Mouse (Mus musculus) embryonic facial prominence, embryonic 11.5 days (tissue): ENCODE results near the gene Ppp3ca. TPM values are rescaled to one million over a fixed set of nuclear protein-coding genes. Genes with fewer than 3 reads are reported as not detected.

Experiments used
- ATAC-seq: fragments of 200-750 bp; cut with Nextera tagmentation; replicated peaks from 2 replicates; pipeline ENCODE4 v1.8.0; 2017; ENCODE audit warnings: low read depth; ENCODE audit not compliant: insufficient number of reproducible peaks, low FRiP score, low TSS enrichment
- DNase-seq: peaks from one replicate; pipeline ENCODE4 v3.0.0-alpha.2; 2015; ENCODE audit warnings: low spot score
- H3K27ac ChIP-seq: fragments of 300-500 bp; sonication (generic); replicated peaks from 2 replicates; pipeline ENCODE4 v1.5.1; 2014; ENCODE audit warnings: mild to moderate bottlenecking, low read depth, low read length, control low read depth
- H3K27me3 ChIP-seq: fragments of 300-500 bp; sonication (generic); 2 replicates; pipeline ENCODE4 v1.6.1; 2014; ENCODE audit warnings: mild to moderate bottlenecking, low read length, moderate library complexity, mixed read lengths; ENCODE audit not compliant: control insufficient read depth, insufficient read depth
- H3K36me3 ChIP-seq: fragments of 300-500 bp; sonication (generic); replicated peaks from 2 replicates; pipeline ENCODE4 v1.6.1; 2014; ENCODE audit warnings: low read depth, mild to moderate bottlenecking, low read length, moderate library complexity, mixed read lengths; ENCODE audit not compliant: control insufficient read depth, insufficient read depth
- H3K4me1 ChIP-seq: fragments of 300-500 bp; sonication (generic); 2 replicates; pipeline ENCODE4 v1.6.1; 2014; ENCODE audit warnings: low read length, mixed read lengths; ENCODE audit not compliant: control insufficient read depth, insufficient read depth
- H3K4me2 ChIP-seq: fragments of 300-500 bp; sonication (generic); 2 replicates; pipeline ENCODE4 v1.6.1; 2014; ENCODE audit warnings: low read depth, mild to moderate bottlenecking, control low read depth, low read length, moderate library complexity
- H3K4me3 ChIP-seq: fragments of 300-500 bp; sonication (generic); 2 replicates; pipeline ENCODE4 v1.5.1; 2014; ENCODE audit warnings: low read depth, low read length, control low read depth
- H3K9ac ChIP-seq: fragments of 300-500 bp; sonication (generic); replicated peaks from 2 replicates; pipeline ENCODE4 v1.6.1; 2014; ENCODE audit warnings: mild to moderate bottlenecking, control low read depth, low read length
- H3K9me3 ChIP-seq: fragments of 300-500 bp; sonication (generic); replicated peaks from 2 replicates; pipeline ENCODE4 v1.6.1; 2016; ENCODE audit warnings: mild to moderate bottlenecking, low read length, inconsistent platforms, mixed read lengths; ENCODE audit not compliant: control insufficient read depth
- WGBS: fragments of 180-500 bp; shearing (Covaris S2); extraction: QIAGEN DNeasy Blood & Tissue Kit; methylation state at CpG from one replicate; pipeline ENCODE4 v1.1.7; 2014; 5-methylcytosine and 5-hydroxymethylcytosine counted together
- polyA plus RNA-seq: library from polyadenylated mRNA; unstranded; fragments of >200 nt; fragmentation: Nextera tagmentation; extraction: Ambion mirVana; gene quantifications from 2 replicates; pipeline ENCODE4 v1.2.1, GENCODE M21; 2014

Gene Ppp3ca
- polyA plus RNA-seq, 1 experiment from 2014 or later = 57.4 TPM

DNA sequence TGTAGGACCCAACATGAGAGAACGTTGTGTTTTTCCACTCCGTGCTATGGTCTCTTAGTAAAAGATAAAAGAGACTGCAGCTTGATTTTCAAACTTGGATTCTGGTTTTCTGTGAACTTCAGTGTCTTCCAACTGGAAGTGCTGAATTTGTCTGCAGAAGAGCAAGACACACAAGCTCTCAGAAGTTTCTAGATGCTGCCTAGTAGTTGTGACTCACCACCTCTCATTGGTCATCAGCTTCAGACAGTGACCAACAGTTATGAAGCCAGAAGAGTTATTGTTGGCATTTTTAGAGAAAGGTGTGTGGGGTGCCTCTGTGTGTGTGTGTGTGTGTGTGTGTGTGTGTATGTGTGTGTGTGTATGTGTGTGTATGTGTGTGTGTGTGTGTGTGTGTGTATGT is 7.1 kb downstream of the Ppp3ca start:
- no peaks in the 10 kb centered on the region for H3K9me3 ChIP-seq
- H3K27ac ChIP-seq = no peak overlapping the region
- 92% methylated on average over 2 of the region's 2 CpGs for WGBS
- H3K27me3 ChIP-seq = no peaks in the 10 kb centered on the region
- DNase-seq (no peak), ATAC-seq (no peak)
- H3K4me1 ChIP-seq = no peaks in the 10 kb centered on the region; the same call in 1 of the 2 replicates
- H3K4me3 ChIP-seq = no peak overlapping the region
- H3K4me2 ChIP-seq = no peak overlapping the region
- H3K36me3 ChIP-seq = no peaks in the 10 kb centered on the region
- H3K9ac ChIP-seq = no peak overlapping the region

DNA sequence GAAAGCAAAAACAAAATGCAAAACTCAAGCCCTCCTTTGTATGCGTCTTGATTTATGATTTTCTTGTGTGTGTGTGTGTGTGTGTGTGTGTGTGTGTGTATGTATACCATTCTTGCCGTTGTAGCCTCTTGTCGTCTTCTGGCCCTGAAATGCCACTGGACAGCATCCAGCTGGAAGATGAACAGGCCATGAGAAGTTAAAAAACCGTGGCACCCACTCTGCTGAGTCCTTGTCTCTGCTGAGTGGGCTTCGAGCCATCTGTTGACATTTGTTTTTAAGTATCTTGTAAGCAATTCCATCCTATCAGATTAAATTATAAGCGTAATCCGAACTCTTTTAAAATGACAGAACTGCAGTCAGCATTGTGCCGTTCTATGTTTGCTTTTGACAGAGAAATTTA is 8.5 kb downstream of the Ppp3ca start:
- no peaks in the 10 kb centered on the region for H3K27me3 ChIP-seq
- WGBS = 72% methylated on average over 8 of the region's 8 CpGs
- H3K9ac ChIP-seq = no peak overlapping the region
- H3K4me2 ChIP-seq = no peak overlapping the region
- no peaks in the 10 kb centered on the region for H3K36me3 ChIP-seq
- H3K4me3 ChIP-seq = no peak overlapping the region
- ATAC-seq = no peak
- no peaks in the 10 kb centered on the region for H3K9me3 ChIP-seq
- DNase-seq = no peak
- no peaks in the 10 kb centered on the region; the same call in 1 of the 2 replicates for H3K4me1 ChIP-seq
- no peak overlapping the region for H3K27ac ChIP-seq

DNA sequence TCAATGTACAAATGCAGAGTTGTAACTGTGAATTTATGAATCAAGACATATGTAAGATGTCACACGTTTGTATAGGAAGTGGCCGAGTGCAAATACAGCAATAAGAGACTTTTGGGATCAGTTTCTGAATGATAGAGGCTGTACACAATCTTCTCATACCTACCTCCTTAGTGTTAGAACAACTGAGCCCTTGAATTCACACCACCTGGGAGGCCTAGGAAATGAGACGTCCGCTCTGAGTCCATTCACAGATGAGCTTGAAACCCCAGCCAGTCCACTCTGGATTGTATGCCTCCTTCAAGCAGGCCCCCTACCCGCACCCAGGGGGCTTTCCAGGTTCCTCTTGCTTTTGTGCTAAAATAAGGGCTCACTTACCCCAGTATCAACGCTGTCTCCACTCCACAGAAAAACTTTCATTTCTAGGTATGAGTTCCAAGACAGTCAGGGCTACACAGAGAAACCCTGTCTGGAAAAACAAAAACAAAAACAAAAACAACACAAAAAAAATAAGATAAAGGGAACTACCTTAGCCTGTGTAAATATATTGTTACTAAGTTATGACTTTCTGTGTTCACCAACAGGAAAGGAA is 10.1 kb downstream of the Ppp3ca start:
- Histone ChIP-seq H3K27me3 (no peaks in the 10 kb centered on the region), H3K4me1 (no peaks in the 10 kb centered on the region; the same call in 1 of the 2 replicates), H3K4me2 (no peak overlapping the region), H3K36me3 (no peaks in the 10 kb centered on the region), H3K4me3 (no peak overlapping the region), H3K27ac (no peak overlapping the region), H3K9ac (no peak overlapping the region), H3K9me3 (no peaks in the 10 kb centered on the region)
- ATAC-seq (no peak), DNase-seq (no peak)
- 60% methylated on average over 6 of the region's 6 CpGs for WGBS

DNA sequence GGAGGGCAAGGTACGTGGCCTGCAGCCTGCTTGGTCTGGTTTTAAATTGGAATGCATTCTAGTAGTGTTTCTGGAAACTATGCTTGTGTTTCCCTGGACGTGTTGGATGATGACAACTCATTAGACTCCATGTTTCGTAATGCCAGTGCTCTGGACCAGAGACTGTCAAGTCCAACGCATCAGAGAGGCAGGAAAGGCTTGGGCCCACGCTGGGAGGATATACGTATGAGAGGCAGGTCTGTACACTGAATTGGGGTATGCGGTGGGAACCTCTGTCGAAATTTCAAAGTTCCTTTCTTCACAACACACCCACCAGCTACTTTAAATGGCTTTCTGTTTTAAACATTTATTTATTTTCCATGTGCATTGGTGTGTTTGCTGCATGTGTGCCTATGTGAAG is 12.3 kb downstream of the Ppp3ca start:
- Histone ChIP-seq H3K9me3 (no peaks in the 10 kb centered on the region), H3K36me3 (no peaks in the 10 kb centered on the region), H3K4me3 (no peak overlapping the region), H3K4me1 (no peaks in the 10 kb centered on the region; the same call in 1 of the 2 replicates), H3K27me3 (no peaks in the 10 kb centered on the region), H3K27ac (no peak overlapping the region), H3K4me2 (no peak overlapping the region), H3K9ac (no peak overlapping the region)
- DNase-seq (no peak), ATAC-seq (no peak)
- 88% methylated on average over 8 of the region's 8 CpGs for WGBS

DNA sequence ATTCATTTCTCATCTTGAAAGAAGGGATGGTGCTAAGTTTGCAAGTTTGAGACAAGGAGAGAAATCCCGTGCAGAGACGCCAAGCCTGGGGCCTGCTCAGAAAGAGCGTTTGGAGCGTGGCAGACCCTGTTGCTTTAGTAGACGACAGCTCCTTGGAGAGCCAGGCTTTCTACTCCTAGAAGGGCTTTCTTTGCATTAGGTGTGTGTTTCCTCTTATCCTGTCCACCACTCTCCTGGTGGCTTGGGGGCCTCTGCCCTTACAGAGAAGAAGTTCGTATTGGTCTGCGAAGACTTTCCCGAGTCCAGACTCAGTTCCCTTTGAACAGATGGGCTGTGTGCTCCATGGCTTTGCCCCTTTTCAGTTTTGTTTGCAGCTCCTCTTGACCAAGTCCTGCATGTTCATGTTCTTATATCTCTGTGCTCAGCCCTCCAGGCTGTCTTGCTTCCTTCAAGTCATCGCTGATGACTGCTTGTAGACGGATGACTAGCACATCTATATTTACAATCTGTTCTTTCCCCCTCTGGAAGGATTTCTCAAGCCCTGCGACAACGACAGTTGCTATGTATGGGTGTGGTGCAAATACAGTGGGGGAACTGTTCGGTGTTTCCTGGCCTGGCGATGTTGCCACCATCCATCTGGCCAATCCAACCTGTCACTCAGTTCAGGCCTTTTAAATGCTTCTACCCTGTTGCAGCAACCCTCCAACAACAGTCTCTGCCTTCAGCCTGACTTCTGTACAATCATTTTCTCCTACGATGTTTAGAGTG is 14.5 kb downstream of the Ppp3ca start:
- Histone ChIP-seq H3K4me1 (no peaks in the 10 kb centered on the region; the same call in 1 of the 2 replicates), H3K27ac (no peak overlapping the region), H3K4me2 (no peak overlapping the region), H3K36me3 (no peaks in the 10 kb centered on the region), H3K9ac (no peak overlapping the region), H3K9me3 (no peaks in the 10 kb centered on the region), H3K27me3 (no peaks in the 10 kb centered on the region), H3K4me3 (no peak overlapping the region)
- DNase-seq (no peak), ATAC-seq (no peak)
- WGBS = 89% methylated on average over 15 of the region's 15 CpGs

DNA sequence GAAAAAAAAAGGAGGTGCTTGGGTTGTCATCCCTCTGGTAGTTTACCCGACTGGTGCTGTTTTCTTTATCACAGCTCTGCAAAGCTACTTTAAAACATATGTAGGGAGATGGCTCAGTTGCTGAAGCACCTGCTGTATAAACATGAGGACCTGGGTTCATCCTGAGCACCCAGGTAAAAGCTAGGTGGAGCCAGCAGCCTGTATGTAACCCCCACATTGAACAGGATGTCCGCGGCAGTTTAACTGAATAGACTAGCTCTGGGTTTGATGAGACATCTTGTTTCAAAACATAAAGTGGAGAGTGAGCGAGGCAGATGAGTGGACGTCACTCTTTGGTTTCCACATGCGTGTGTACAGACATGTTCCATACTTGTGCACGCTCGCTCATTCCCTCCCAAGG is 16.5 kb downstream of the Ppp3ca start:
- Histone ChIP-seq H3K4me1 (no peaks in the 10 kb centered on the region), H3K27me3 (no peaks in the 10 kb centered on the region), H3K9me3 (no peaks in the 10 kb centered on the region), H3K36me3 (no peaks in the 10 kb centered on the region), H3K4me3 (no peak overlapping the region), H3K9ac (no peak overlapping the region), H3K27ac (no peak overlapping the region), H3K4me2 (no peak overlapping the region)
- ATAC-seq (no peak), DNase-seq (no peak)
- WGBS = 91% methylated on average over 8 of the region's 8 CpGs

DNA sequence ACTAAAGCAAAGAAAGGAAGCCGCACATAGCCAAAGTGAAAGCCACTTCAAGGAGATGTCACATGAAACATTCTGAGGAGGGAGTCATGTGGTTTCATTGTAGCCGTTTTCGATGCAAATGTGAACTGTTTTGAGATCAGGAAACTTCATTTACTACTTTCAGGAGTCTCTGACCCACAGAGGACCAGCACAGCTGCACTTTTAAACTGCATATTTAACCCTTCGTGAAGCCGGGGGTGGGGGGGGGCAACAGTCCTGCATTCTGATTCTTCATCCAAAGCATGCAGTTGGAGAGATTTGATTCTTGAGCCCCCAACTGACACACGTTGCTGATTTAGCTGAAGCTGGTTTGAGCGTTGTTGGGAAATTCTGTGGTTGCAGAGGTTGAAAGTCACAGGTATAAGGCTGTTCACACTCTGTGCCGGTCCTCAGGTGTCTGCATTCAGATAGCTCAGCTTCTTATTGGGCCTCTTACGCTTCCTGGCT is 18.2 kb downstream of the Ppp3ca start:
- no peak for DNase-seq
- Histone ChIP-seq H3K36me3 (no peaks in the 10 kb centered on the region), H3K9ac (no peak overlapping the region), H3K27me3 (no peaks in the 10 kb centered on the region), H3K9me3 (no peaks in the 10 kb centered on the region), H3K4me3 (no peak overlapping the region), H3K27ac (no peak overlapping the region), H3K4me2 (no peak overlapping the region), H3K4me1 (no peaks in the 10 kb centered on the region)
- WGBS = 70% methylated on average over 9 of the region's 9 CpGs
- no peak for ATAC-seq

DNA sequence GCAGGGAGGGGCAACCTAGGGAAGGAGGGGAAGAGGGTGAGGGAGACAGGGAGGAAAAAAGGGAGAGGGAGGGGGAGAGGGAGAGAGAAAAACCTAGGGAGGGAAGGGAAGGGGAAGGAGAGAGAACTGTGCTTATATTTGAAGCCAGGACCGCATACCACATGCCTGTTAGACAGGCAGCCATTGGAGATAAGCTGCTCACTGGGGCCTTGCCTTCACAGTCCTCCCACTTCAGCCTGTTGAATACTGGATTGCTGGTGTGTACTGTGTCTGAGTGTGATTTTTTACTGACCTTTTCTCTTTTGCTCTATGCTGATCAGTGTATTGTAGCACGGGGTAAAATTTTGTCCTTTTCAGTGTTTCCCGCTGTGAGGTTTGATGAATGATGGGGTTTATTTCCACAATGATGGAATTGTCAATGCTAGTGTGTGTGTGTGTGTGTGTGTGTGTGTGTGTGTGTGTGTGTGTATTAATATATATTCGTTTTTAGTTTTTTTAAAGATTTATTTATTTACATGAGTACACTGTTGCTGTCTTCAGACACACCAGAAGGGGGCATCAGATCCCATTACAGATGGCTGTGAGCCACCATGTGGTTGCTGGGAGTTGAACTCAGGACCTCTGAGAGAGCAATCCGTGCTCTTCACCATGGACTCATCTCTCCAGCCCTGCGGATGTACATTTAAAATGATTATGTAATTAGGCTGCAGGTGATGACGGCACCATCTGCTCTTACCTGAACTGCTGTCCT is 20.0 kb downstream of the Ppp3ca start:
- Histone ChIP-seq H3K27ac (no peak overlapping the region), H3K4me3 (no peak overlapping the region), H3K9me3 (no peaks in the 10 kb centered on the region), H3K36me3 (no peaks in the 10 kb centered on the region), H3K9ac (no peak overlapping the region), H3K4me2 (no peak overlapping the region), H3K4me1 (no peaks in the 10 kb centered on the region), H3K27me3 (no peaks in the 10 kb centered on the region)
- ATAC-seq (no peak), DNase-seq (no peak)
- WGBS = 91% methylated on average over 7 of the region's 7 CpGs
